Mouse (Mus musculus) brain, adult 2 months (tissue): ENCODE measurements at regions not wholly inside any gene's neighbourhood (a gene's known extent, or its start where the extent isn't known, plus 50 kb on each side); places are given as distances from the start of the nearest gene placed in this dataset.
A peak's percentile ranks its signal among the peaks of the same experiment; 100 is the strongest.

Experiments used
- DNase-seq: peaks from one replicate; pipeline ENCODE4 v3.0.0; 2011; ENCODE audit warnings: low read depth, low spot score

- peak; percentile 9 for DNase-seq
Measured at GRCm38 (mm10) chr12:10571643-10572377, 181.2 kb downstream of the Rdh14 start.

- peak; percentile 38 for DNase-seq
Measured at GRCm38 (mm10) chr12:10572378-10572650, 181.7 kb downstream of the Rdh14 start.

GRCm38 (mm10) chr12:10573381-10573780, 182.8 kb downstream of the Rdh14 start:
- no peak for DNase-seq

GRCm38 (mm10) chr12:10582840-10583614, 192.5 kb downstream of the Rdh14 start:
- no peak for DNase-seq

GRCm38 (mm10) chr12:10584026-10584425, 193.5 kb downstream of the Rdh14 start:
- DNase-seq, result peak; percentile 20

- peak; percentile 87 for DNase-seq
Measured at GRCm38 (mm10) chr12:10589537-10589936, 199.0 kb downstream of the Rdh14 start.

- peak; percentile 64 for DNase-seq
Measured at GRCm38 (mm10) chr12:10597976-10598746, 207.6 kb downstream of the Rdh14 start.

- no peak for DNase-seq
Measured at GRCm38 (mm10) chr12:10600111-10600510, 209.5 kb downstream of the Rdh14 start.

- DNase-seq, result no peak
Measured at GRCm38 (mm10) chr12:10618319-10618718, 227.7 kb downstream of the Rdh14 start.

GRCm38 (mm10) chr12:10620541-10620940, 230.0 kb downstream of the Rdh14 start:
- DNase-seq, result no peak

GRCm38 (mm10) chr12:10638591-10638990, 248.0 kb downstream of the Rdh14 start:
- peak; percentile 49 for DNase-seq

GRCm38 (mm10) chr12:10654466-10655184, 264.1 kb downstream of the Rdh14 start:
- peak; percentile 83 for DNase-seq

- no peak for DNase-seq
Measured at GRCm38 (mm10) chr12:10655185-10655544, 264.6 kb downstream of the Rdh14 start.

GRCm38 (mm10) chr12:10658826-10659225, 268.3 kb downstream of the Rdh14 start:
- peak; percentile 50 for DNase-seq

- DNase-seq, result no peak
Measured at GRCm38 (mm10) chr12:10686747-10687146, 296.2 kb downstream of the Rdh14 start.
